Mouse (Mus musculus) MN1 (cell line): ENCODE measurements around the gene Traf7.
A peak's percentile ranks its signal among the peaks of the same experiment; 100 is the strongest.

ENCODE experiments used
- DNase-seq: peaks from one replicate; pipeline ENCODE4 v3.0.0-alpha.2; 2016; ENCODE audit warnings: low spot score

Traf7 gene

DNA sequence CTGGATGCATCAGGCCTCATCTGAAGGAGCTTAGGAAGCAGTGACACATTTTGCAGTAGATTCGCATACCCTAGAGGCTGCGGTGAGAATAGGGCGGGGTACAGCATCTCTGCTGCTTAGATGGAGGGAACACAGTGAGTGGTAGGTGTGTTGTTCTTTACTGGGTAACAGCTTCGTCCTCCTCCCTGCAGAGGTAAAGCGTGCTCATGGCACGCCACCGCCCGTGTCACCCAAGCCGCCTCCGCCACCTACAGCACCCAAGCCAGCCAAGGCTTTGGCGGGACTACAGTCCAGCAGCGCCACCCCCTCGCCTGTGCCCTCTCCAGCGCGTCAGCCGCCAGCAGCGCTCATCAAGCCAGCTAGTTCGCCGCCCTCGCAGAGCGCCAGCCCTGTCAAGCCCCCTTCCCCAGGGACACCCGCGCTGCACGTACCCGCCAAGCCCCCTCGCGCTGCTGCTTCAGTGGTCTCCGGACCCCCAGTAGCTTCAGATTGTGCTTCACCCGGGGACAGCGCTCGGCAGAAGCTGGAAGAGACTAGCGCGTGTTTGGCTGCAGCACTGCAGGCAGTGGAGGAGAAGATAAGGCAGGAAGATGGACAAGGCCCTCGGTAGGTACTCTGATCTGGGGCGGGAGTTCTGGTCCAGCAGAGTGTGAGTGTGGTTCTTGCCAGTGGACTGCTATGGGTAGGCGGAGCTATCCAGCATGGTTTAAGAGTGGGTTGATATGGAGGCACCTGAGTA, 21.2 kb downstream of the Traf7 start:
- DNase-seq = no peak

DNA sequence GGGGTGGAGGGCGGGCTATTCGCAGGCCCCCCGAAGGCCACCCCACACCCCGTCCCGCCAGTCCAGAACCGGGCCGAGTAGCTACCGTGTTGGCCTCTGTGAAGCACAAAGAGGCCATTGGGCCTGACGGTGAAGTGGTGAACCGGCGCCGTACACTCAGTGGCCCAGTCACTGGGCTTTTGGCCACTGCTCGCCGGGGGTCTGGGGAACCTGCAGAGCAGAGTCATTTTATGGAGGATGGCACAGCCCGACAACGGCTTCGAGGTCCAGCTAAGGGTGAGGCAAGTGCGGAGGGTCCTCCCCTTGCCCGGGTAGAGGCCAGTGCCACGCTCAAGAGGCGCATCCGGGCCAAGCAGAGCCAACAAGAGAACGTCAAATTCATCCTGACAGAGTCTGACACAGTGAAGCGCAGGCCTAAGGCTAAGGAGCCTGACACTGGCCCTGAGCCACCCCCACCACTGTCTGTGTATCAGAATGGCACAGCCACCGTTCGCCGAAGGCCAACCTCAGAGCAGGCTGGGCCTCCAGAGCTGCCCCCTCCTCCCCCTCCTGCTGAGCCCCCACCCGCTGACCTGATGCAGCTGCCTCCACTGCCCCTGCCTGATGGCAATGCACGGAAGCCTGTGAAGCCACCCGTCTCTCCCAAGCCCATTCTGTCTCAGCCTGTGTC, 22.3 kb downstream of the Traf7 start:
- DNase-seq = no peak

DNA sequence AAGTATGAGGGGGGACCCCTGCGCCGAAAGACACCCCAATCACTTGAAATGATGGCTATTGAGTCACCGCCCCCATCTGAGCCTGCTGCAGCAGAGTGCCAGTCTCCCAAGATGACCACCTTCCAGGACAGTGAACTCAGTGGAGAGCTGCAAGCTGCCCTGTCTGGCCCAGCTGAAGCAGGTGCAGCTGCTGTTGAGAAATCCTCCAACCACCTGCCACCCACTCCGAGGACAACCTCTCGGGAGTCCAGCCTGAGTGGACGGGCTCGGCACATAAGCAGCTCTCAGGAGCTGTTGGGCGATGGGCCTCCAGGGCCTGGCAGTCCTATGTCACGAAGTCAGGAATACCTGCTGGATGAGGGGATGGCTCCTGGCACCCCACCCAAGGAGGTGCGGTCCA, 23.7 kb downstream of the Traf7 start:
- no peak for DNase-seq

DNA sequence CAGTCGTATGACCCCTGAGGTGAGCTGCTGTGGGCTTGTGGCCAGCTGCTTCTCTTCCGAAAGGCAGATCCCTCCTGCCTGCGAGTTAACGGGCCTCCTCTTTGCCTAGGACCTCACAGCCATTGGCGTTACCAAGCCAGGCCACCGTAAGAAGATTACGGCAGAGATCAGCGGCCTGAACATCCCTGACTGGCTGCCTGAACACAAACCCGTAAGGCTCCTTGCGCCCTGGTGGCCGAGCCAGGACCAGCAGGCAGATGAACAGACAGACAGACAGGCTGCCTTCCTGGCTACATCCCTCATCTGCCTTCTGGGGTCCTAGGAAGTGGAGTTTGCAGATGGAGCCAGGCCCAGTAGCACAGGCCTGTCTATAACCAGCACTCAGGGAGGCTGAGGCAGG, 25.5 kb downstream of the Traf7 start:
- no peak for DNase-seq

DNA sequence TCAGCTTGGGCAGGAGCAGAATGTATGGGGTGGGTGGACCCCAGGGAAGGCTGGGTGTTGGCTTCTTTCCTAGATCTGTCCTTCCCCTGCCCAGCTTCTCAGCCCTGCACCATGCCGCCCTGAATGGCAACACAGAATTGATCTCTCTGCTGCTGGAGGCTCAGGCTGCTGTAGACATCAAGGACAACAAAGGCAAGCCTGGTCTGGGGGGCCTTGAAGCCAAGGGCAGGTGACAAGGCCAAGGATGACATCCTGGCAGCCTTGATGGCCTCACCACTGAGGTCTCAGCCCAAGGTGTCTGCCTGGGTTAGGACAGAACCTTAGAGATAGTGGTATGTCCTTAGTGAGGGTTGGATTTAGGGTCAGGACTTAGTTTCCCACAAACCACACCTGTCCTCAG, 31.7 kb downstream of the Traf7 start:
- DNase-seq = no peak

DNA sequence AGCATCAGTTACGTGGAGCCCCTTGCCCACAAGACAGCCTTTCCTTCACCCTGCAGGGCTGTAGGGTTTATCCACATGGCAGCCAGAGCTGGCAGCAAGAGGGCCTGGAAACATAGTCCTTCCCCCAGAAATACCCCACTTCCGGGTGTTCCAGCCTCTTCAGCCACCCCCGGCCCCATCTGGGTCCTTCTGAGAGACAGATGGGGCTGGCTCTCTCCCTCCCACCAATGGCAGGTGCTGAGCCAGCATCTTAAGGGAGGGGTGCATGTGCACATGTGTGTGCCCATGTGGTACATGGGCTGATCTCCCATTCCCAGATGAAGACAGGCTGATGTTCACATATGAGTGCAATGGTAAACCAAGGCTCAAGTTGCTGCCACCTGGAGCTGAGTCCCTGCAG, 32.3 kb downstream of the Traf7 start:
- no peak for DNase-seq

DNA sequence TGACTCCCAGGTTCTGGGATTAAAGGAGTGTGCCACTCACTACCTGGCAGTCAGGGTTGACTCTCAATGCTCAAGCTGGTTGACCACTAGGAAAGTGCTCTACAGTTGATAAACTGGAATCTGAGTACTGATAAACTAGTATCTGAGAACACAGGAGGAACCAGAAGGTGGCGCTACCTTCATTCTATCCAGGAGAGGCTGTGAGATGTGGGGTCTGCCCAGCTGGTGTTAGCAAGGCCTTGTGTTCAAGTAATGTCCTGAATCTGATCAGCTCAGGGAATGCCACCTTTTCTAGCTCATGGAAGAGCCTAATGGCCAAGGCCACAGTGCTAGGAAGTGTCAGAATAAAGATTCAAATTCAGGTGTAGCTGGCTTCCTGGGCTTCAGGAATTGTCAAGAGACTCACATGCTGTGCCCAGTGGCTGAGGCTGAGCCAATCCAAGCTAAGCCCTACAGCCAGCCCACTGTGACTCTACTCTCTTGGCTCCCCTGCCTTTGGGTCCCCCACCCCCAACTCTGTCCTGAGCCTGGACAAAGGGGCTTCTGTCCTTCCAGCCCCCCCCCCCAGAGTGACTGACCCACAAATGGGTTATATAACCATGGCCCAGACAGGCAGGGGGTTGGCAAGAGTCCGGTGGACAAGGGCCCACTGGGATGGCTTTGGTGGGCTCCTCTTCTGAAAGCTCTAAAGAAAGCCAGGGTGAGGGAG, 33.0 kb downstream of the Traf7 start:
- peak; percentile 49 for DNase-seq

DNA sequence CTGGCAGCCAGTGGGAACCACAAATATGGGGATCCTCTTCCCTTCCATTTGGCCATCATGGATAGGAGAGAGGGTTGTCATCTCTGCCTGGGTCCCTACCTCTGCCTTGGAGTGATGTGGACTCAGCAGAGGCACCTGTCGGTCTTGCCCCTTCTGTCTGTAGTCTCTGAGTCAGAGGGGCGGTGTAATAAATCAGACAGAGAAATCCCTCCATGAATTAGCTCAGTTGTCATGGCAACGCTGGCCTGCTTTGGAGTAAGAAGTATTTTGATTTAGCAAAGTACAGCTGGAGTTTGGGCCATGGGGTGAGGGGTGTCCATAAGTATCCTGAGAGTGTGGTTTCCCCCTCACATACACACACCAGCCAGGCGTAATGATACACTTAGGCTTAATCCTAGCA, 37.3 kb downstream of the Traf7 start:
- peak; percentile 54 for DNase-seq

DNA sequence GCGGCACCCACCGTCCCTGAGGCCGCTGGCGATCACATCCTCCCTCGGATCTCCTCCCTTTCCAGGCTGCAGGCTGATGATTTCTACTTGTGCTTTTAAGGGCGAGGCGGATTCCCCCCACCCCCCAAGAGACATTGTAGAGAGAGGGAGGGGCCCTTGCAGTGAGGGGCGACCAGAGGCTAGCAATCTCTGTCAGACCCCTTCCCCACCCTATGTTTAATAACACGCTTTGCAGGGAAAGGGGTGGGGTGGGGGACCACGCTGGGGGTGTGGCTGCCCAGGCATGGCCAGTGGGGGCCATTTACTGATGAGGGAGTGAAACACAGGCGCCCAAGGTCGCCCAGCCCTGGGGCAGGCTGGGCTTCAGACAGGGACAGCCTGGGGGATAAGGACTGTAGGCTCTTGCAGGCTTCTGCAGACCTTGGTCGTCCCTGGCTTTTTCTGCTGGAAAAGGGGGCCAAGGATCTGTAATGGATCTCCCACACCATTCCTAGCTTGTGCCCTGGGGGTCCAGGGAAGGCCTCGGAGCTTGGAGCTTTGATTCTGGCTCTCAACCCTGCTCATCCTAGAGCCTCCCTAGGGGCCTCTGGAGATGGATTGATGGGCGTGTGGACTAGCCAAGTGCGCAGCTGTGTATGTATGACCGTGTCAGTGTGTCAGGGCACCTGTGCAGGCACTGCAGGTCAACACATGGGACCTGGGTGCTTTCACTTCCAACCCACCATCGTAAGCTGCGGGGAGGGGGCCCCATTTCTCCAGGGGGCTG, 38.3 kb downstream of the Traf7 start:
- peak; percentile 56 for DNase-seq

DNA sequence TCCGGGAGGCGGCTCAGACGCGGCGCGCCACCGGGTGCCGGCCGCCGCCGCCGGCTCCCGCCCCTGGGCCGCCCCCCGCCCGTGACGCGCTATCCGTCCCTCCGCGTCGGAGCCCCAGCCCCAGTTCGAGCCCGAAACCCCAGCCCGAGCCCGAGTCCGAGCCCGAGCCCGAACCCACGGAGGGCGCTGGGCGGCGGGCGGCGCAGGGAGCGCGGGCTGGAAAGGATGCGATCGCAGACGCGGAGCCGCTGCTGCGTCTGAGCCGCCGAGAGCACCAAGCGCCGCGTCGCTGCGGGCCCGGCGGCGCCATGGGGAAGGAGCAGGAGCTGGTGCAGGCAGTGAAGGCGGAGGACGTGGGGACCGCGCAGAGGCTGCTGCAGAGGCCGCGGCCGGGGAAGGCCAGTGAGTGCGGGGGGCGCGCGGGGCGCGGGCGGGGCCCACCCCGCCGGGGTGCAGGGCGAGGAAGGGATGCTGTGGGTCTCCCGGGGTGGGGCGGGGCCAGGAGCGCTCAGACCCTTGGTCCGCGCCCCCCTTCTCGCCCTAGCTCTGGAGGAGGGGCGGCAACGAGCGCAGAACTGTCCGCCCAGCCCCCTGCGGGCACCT, 39.0 kb downstream of the Traf7 start:
- DNase-seq = peak; percentile 68

DNA sequence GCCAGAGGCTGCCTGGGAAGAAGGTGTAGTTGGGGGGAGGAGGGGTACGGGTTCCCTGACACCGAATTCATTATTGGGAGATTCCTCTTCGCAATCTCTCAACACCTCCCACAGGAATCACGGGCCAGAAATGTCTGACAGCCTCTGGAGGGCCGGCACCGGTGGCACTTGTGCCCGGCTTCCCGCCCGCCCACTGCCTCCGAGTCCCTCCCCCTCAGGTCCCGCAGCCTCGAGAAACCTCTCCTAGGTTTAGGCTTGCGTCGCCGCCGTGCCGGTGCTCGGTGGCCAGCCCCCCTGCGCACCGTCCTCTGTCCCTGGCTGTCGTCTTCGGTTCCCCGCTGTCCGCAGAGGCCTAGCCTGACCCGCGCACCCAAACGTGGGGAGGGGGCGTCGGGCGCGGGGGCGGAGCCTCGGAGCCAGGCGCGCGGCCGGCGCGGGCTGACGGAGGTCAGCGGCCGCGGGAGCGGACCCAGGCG, 39.5 kb downstream of the Traf7 start, which contains the start of gene Caskin1:
TSS of gene Caskin1 (plus strand) at position 416 of the 476 bp plus-strand sequence.
- peak; percentile 68 for DNase-seq

DNA sequence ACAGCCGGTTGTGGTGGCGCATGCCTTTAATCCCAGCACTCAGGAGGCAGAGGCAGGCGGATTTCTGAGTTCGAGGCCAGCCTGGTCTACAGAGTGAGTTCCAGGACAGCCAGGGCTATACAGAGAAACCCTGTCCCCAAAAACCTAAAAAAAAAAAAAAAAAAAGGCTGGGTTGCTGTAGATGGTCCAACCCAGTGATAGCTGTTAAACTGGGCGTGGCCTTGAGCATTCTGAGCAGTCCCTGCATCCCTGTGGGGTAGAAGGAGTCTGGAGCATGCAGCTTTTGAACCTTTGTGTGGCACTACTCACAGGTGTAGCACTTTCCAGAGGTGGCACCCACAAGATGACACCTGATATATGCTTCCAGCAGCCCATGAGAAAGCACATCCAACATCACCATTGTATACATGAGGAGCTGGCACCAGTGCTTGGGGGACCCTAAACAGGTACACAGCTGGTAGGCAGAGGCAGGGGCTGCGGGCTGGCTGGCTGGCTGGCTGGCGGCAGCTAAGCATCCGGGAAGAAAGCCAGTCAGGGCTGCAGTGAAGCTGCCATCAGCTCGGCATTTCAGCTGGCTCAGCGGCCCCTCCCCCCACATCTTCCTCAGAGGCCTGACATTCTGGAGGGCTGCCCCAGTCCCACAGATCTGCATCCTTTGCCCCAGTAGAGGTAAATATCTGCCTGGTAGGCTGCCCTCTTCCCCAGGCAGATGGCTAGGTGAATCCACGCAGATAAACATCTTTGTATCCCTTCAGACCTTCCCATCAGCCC, 42.5 kb downstream of the Traf7 start:
- DNase-seq = peak; percentile 43

DNA sequence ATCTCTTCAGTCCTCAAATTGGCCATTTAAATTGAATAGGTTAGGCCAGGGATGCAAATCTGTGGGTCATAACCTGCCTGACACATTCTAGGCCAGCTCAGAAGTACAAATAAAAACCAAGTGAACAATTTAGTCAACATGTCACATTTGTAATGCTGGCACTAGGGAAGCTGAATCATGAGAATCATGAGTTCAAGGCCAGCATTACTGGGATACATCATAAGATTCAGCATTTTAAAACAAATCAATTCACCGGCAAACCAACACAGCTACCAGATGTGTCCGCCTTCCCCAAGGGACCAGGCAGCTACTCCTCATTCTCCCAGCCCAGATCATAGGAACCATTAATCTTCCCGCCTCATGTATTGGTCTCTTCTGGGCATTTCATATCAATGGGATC, 44.2 kb downstream of the Traf7 start:
- DNase-seq = no peak

DNA sequence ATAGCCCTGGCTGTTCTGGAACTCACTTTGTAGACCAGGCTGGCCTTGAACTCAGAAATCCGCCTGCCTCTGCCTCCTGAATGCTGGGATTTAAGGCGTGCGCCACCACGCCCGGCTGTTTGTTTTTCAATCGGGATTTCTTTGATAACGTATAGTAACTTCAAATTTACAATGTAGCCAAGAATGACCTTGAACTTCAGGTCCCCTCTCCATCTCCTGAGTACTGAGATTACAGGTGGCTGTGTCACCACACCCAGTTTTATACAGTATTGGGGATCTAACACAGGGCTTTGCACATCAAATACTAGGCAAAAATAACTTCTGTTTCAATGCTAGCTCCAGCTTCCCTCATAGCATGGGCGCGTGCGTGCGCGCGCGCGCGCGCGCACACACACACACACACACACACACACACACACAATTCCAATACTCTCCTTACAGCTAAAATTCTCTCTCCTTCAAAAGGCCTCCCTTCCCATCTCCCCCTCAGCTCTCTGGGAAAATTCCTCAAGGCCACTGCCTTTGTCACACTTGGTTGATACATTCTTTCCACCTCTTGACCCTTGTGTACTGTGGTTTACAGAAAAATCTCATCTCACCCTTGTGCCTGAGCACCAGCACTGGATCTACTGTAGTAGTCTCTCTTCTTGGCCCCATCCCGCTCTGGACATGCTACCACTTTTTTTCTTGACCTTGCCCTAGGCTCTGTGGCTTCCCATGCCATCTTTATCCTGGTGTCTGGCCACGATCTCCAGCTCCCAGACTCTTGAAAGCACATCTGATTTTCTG, 46.5 kb downstream of the Traf7 start:
- DNase-seq = no peak

DNA sequence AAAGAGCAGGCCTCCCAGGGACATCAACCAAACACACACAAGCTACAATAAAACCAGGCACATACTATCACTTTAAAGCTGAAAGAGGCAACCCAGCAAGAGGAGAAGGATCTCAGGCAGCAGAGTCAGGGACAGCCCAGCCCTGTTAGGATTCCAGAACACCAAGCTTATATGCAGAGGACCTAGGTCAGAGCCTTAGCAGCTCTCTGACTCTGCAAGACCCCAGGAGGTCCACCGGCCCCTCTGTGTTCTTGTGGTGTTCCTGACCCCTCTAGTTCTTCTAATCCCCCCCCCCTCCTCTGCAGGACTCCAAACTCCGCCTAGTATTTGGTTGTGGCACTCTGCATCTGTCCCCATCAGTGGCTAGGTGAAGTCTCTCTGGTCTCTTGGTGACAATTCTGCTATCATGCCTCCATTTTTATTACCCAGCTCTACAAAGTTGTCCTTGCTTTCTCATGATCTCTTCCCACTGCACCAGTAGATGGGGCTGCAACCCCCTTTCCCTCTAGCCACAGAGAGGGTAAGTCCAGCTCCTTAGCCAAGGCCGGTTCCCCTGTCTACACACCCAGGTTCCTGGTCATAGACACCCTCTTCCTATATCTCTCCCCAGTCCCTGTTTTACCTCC, 47.4 kb downstream of the Traf7 start:
- peak; percentile 50 for DNase-seq

DNA sequence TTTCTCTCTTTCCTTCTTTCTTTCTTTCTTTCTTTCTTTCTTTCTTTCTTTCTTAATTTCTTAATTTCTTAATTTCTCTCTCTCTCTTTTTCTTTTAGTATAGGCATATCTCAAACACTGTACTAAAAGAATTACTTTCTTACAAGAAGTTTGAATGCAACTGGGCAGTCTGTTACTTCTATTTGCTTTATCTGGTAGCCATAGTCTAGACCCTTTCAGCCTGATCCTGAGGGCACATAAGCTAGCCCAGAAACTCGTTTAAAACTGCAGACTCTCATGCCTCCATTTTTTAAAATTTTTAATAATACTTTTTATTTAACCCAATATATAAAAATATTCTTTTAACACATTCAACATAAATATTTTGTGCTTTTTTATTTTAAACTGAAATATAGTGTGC, 48.3 kb downstream of the Traf7 start:
- no peak for DNase-seq

DNA sequence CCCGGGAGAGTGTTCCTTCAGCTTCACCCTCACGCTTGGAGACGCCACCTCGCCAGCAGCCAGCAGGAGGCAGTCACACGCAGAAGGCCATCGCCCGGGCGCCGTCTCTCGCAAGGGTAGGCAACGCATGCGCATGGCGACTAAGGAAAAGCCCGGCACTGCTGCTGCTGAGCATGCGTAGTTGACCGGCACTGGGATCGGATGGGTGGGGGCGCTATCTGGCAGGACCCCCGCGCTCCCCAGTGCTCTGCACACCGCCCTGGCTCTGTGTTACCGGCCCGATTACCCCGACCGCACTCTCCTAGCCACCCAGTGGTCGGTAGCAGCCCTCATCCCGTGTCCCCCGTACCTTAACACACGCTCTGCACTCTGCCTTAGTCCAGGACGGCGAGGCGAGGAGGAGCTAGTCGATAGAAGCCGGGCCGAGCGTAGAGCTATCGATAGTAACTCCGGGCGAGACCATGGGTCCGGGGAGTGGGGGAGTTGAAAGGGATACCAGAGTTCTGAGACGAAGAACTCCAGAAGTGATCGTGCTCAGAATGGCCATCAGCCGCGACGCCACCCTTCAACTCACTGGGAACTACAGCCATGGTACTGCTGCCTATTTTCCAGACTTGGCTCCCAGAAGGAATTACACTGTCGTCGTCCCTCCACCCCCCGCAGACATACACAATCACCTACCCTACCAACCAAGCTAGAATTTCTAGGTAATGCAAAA, 48.9 kb downstream of the Traf7 start, which contains the start of gene Mlst8:
TSS of gene Mlst8 (minus strand) at position 416 of the 718 bp plus-strand sequence.
- peak; percentile 97 for DNase-seq

DNA sequence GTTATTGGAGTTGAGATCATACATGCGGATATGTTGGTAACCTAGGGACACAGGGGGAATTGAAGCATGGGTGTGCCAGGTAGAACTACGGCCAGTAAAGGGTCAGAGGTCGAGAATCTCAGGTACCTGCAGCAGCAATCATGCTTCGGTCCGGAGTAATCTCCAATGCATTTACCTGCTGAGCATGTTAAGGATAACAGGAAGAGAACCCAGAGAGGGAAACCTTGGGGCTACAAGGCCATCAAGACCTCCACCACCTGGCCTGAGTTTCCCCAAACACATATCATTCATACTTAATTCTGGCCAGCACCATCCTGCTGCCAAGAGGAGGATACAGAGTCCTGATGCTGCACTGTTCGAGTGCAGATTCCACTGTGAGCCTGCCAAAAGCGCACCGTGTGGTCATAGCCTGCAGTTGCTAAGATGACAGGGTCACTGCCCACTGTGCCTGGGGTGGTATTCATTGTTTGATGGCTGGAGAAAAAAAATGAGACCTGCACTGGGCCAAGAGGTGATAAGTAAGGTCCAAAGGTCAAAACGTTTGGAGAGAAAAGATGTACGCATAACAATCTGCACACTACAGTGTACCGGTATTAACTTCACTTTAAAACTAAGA, 49.6 kb downstream of the Traf7 start:
- DNase-seq = no peak
